Mouse (Mus musculus) forebrain, embryonic 12.5 days (tissue): Measurements from ENCODE around the gene Fblim1. TPM values are rescaled to one million over a fixed set of nuclear protein-coding genes. Genes with fewer than 3 reads are reported as not detected.

Source experiments
- ATAC-seq: fragments of 200-750 bp; cut with Nextera tagmentation; 2 replicates; pipeline ENCODE4 v1.8.0; 2017; ENCODE audit warnings: moderate TSS enrichment; ENCODE audit not compliant: low FRiP score
- H3K27ac ChIP-seq: fragments of 300-500 bp; sonication (generic); 2 replicates; pipeline ENCODE4 v1.5.1; 2016; ENCODE audit warnings: mild to moderate bottlenecking
- H3K27me3 ChIP-seq: fragments of 300-500 bp; sonication (generic); 2 replicates; pipeline ENCODE4 v1.6.1; 2016; ENCODE audit warnings: mild to moderate bottlenecking
- H3K36me3 ChIP-seq: fragments of 300-500 bp; sonication (generic); replicated peaks from 2 replicates; pipeline ENCODE4 v1.6.1; 2016; ENCODE audit warnings: mild to moderate bottlenecking
- H3K4me1 ChIP-seq: fragments of 300-500 bp; sonication (generic); 2 replicates; pipeline ENCODE4 v1.6.1; 2016
- H3K4me2 ChIP-seq: fragments of 300-500 bp; sonication (generic); 2 replicates; pipeline ENCODE4 v1.6.1; 2016; ENCODE audit warnings: mild to moderate bottlenecking, moderate library complexity
- H3K4me3 ChIP-seq: fragments of 300-500 bp; sonication (generic); replicated peaks from 2 replicates; pipeline ENCODE4 v1.5.1; 2016; ENCODE audit warnings: mild to moderate bottlenecking
- H3K9ac ChIP-seq: fragments of 300-500 bp; sonication (generic); 2 replicates; pipeline ENCODE4 v1.6.1; 2016; ENCODE audit warnings: mild to moderate bottlenecking
- H3K9me3 ChIP-seq: fragments of 300-500 bp; sonication (generic); 2 replicates; pipeline ENCODE4 v1.6.1; 2016
- WGBS: fragments of 180-500 bp; shearing (Covaris S2); methylation state at CpG from one replicate; pipeline ENCODE4 v1.1.7; 2016; 5-methylcytosine and 5-hydroxymethylcytosine counted together
- polyA plus RNA-seq: library from polyadenylated mRNA; unstranded; fragments of >200 nt; fragmentation: Nextera tagmentation; extraction: Ambion mirVana; gene quantifications from 2 replicates; pipeline ENCODE4 v1.2.1, GENCODE M21; 2016

The Fblim1 gene
- 17.3 and 19.8 TPM in 2 replicates for polyA plus RNA-seq

DNA sequence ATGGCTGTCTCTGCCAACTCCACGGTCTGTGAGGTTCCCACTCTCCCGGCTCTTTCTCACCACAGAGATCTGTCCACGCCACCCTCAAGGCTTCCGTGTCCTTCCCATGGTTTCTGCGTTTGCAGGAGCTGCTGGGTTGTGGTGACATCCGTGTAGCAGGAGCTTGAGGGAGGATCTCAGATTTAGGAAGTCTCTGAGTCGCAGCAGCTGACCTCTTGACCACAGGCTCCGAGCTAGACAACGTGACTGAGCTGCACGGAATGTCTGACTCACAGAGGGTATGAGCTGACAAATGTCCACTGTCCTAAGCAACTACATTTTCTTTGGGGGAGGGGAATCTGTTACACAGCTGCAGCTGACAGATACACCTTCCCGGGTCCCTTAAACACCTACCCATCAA is at the start of gene Fblim1:
Gene Fblim1 (minus strand): TSS at position 236 of the 400 bp plus-strand sequence.
- ATAC-seq: no peak
- Histone ChIP-seq H3K27ac (no peak within 1 kb of the TSS), H3K4me3 (no peak within 1 kb of the TSS), H3K9me3 (no peaks in the 10 kb centered on the region), H3K9ac (no peak within 1 kb of the TSS), H3K27me3 (peaks cover 14% of the 10 kb centered on the region), H3K4me2 (no peak within 1 kb of the TSS), H3K4me1 (no peaks in the 10 kb centered on the region), H3K36me3 (no peaks in the 10 kb centered on the region)
- WGBS: 88% methylated on average over 11 of the region's 11 CpGs

- Histone ChIP-seq H3K4me1 (peaks cover 5% of the 10 kb centered on the region; the same call in 1 of the 2 replicates), H3K27ac (no peak overlapping the region), H3K9ac (no peak overlapping the region), H3K27me3 (no peaks in the 10 kb centered on the region), H3K36me3 (peaks cover 26% of the 10 kb centered on the region), H3K4me3 (no peak overlapping the region), H3K4me2 (no peak overlapping the region), H3K9me3 (no peaks in the 10 kb centered on the region)
- WGBS: 92% methylated on average over 6 of the region's 6 CpGs
- no peak for ATAC-seq
Observed at GRCm38 (mm10) chr4:141654509-141654908, 48.6 kb upstream of the Fblim1 start.

- H3K27ac ChIP-seq: no peak overlapping the region
Observed at GRCm38 (mm10) chr4:141653813-141654212, 47.9 kb upstream of the Fblim1 start.

GRCm38 (mm10) chr4:141653044-141653443 is 47.1 kb upstream of the Fblim1 start:
- peaks cover 26% of the 10 kb centered on the region for H3K36me3 ChIP-seq

More at GRCm38 (mm10) chr4:141653813-141654212, 47.9 kb upstream of the Fblim1 start:
- WGBS: 94% methylated on average over 13 of the region's 13 CpGs
- no peak overlapping the region for H3K4me2 ChIP-seq
- no peak for ATAC-seq
- peaks cover 12% of the 10 kb centered on the region; the same call in 1 of the 2 replicates for H3K4me1 ChIP-seq
- peaks cover 26% of the 10 kb centered on the region for H3K36me3 ChIP-seq
- H3K4me3 ChIP-seq: no peak overlapping the region
- H3K9me3 ChIP-seq: no peaks in the 10 kb centered on the region
- H3K9ac ChIP-seq: no peak overlapping the region
- no peaks in the 10 kb centered on the region for H3K27me3 ChIP-seq

GRCm38 (mm10) chr4:141651944-141652343 is 46.0 kb upstream of the Fblim1 start:
- no peaks in the 10 kb centered on the region for H3K27me3 ChIP-seq
- H3K36me3 ChIP-seq: peaks cover 23% of the 10 kb centered on the region
- no peak overlapping the region for H3K4me2 ChIP-seq
- H3K4me3 ChIP-seq: no peak overlapping the region
- ATAC-seq: no peak
- H3K27ac ChIP-seq: no peak overlapping the region; the same call in 1 of the 2 replicates
- WGBS: 91% methylated on average over 10 of the region's 10 CpGs
- peaks cover 10% of the 10 kb centered on the region; the same call in 1 of the 2 replicates for H3K4me1 ChIP-seq
- H3K9me3 ChIP-seq: no peaks in the 10 kb centered on the region
- no peak overlapping the region for H3K9ac ChIP-seq

More at GRCm38 (mm10) chr4:141653044-141653443, 47.1 kb upstream of the Fblim1 start:
- no peak overlapping the region for H3K4me3 ChIP-seq
- H3K27ac ChIP-seq: no peak overlapping the region
- peaks cover 13% of the 10 kb centered on the region; the same call in 1 of the 2 replicates for H3K4me1 ChIP-seq
- no peak overlapping the region for H3K4me2 ChIP-seq
- H3K9ac ChIP-seq: no peak overlapping the region
- 93% methylated on average over 8 of the region's 8 CpGs for WGBS
- no peaks in the 10 kb centered on the region for H3K27me3 ChIP-seq
- H3K9me3 ChIP-seq: no peaks in the 10 kb centered on the region
- ATAC-seq: no peak

GRCm38 (mm10) chr4:141651286-141651685 is 45.4 kb upstream of the Fblim1 start:
- ATAC-seq: no peak
- no peaks in the 10 kb centered on the region for H3K9me3 ChIP-seq
- H3K27me3 ChIP-seq: no peaks in the 10 kb centered on the region
- no peak overlapping the region for H3K27ac ChIP-seq
- 96% methylated on average over 6 of the region's 6 CpGs for WGBS
- peaks cover 25% of the 10 kb centered on the region for H3K36me3 ChIP-seq
- H3K4me2 ChIP-seq: no peak overlapping the region
- no peak overlapping the region for H3K4me3 ChIP-seq
- peaks cover 10% of the 10 kb centered on the region; the same call in 1 of the 2 replicates for H3K4me1 ChIP-seq
- no peak overlapping the region for H3K9ac ChIP-seq

DNA sequence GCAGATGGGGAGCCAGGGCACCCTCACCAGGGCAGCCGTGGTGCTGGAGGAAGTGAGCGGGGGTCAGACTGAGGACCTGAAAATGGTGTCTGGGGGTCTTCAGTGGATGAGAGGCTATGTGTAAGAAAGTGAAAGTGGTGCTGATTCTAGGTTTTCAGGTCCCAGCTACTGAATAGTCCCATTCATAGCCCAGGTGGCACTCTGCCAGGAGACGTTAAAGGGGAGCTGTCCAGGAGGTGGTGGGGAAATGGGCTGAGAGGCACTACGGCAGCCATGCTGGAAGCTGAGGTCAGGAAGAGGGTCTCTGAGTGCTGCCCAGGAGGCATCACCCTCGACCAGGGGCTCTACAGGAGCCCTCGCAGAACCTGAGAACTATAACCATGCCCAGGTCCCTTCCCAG is 43.3 kb upstream of the Fblim1 start:
- Histone ChIP-seq H3K27me3 (no peaks in the 10 kb centered on the region), H3K4me1 (peaks cover 10% of the 10 kb centered on the region; the same call in 1 of the 2 replicates), H3K4me3 (no peak overlapping the region), H3K27ac (peak overlapping the region; percentile 48; the same call in 1 of the 2 replicates), H3K36me3 (peaks cover 22% of the 10 kb centered on the region), H3K4me2 (no peak overlapping the region), H3K9ac (no peak overlapping the region), H3K9me3 (no peaks in the 10 kb centered on the region)
- WGBS: 80% methylated on average over 6 of the region's 6 CpGs
- no peak for ATAC-seq

DNA sequence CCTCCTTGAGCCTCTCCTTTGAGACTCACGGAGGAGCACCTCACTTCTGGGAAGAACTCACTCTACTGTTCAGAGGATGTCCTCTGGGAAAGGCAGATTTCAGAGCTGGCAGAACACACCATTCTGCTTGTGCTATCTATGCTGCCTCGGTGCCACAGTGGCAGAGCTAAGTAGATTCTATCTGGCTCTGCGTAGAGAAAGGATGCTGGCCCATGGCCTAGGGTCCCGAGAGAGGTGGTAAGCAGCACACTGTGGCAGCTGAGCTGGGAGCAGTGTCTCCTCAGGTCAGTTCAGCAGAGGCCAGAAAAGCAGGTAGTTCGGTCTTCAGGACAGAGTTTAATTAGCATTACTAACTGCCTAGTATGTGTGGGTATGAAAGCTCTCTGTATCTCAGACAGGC is 42.4 kb upstream of the Fblim1 start:
- Histone ChIP-seq H3K27me3 (no peaks in the 10 kb centered on the region), H3K9ac (no peak overlapping the region), H3K27ac (no peak overlapping the region), H3K4me1 (peaks cover 19% of the 10 kb centered on the region), H3K4me3 (no peak overlapping the region), H3K4me2 (no peak overlapping the region), H3K9me3 (no peaks in the 10 kb centered on the region), H3K36me3 (peaks cover 14% of the 10 kb centered on the region)
- 94% methylated on average over 5 of the region's 5 CpGs for WGBS
- ATAC-seq: no peak

- no peak overlapping the region for H3K27ac ChIP-seq
- no peak overlapping the region for H3K4me3 ChIP-seq
- WGBS: 96% methylated on average over 3 of the region's 3 CpGs
- H3K4me1 ChIP-seq: peaks cover 20% of the 10 kb centered on the region
- no peaks in the 10 kb centered on the region for H3K9me3 ChIP-seq
- H3K36me3 ChIP-seq: peaks cover 11% of the 10 kb centered on the region
- no peak overlapping the region for H3K4me2 ChIP-seq
- ATAC-seq: no peak
- H3K27me3 ChIP-seq: no peaks in the 10 kb centered on the region
- no peak overlapping the region for H3K9ac ChIP-seq
Observed at GRCm38 (mm10) chr4:141647187-141647586, 41.3 kb upstream of the Fblim1 start.

- no peaks in the 10 kb centered on the region for H3K9me3 ChIP-seq
- H3K27me3 ChIP-seq: no peaks in the 10 kb centered on the region
- 95% methylated on average over 8 of the region's 8 CpGs for WGBS
- H3K9ac ChIP-seq: no peak overlapping the region
- peaks cover 15% of the 10 kb centered on the region for H3K36me3 ChIP-seq
- no peak overlapping the region for H3K4me3 ChIP-seq
- no peak overlapping the region for H3K4me2 ChIP-seq
- peaks cover 20% of the 10 kb centered on the region for H3K4me1 ChIP-seq
- ATAC-seq: no peak
- no peak overlapping the region for H3K27ac ChIP-seq
Observed at GRCm38 (mm10) chr4:141645988-141646387, 40.1 kb upstream of the Fblim1 start.

DNA sequence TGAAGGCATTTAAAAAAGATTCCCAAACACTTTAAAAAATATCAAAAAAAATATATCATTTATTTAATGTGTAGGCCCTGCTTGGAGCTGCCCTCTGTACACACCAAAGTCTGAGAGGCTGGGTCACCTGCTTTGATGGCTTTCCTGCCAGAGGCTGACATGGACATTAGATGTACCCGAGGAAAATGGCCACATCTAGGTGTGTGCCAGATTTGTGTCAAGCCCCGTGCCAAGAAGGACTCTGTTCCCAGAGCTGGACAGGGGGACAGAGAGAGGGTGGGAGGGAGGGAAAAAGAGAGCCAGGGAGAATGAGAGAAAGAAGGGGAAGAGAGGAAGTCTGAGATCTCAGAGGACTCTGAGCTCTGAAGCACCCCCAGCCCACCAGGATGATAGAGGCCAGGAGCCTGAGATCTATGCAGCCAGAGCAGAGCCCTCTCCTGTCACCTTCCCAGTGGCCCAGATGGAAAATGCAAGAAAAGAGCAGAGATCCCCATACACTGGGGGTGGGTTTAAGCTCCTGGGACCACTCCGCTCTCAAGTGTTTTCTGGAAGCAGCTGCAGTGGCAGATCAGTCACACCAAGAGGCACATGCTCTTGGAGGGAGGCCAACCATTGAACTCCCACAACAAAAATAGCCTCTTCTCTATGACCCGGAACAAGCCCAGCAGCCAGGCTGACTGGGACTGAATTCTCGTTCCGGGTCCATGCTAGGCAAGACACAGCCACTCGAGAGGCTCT is 37.4 kb upstream of the Fblim1 start:
- Histone ChIP-seq H3K4me2 (no peak overlapping the region), H3K36me3 (peaks cover 33% of the 10 kb centered on the region), H3K9ac (no peak overlapping the region), H3K27me3 (no peaks in the 10 kb centered on the region), H3K4me3 (no peak overlapping the region), H3K27ac (peak overlapping the region; percentile 50; the same call in 1 of the 2 replicates), H3K4me1 (peaks cover 10% of the 10 kb centered on the region), H3K9me3 (no peaks in the 10 kb centered on the region)
- 65% methylated on average over 7 of the region's 7 CpGs for WGBS
- ATAC-seq: no peak

DNA sequence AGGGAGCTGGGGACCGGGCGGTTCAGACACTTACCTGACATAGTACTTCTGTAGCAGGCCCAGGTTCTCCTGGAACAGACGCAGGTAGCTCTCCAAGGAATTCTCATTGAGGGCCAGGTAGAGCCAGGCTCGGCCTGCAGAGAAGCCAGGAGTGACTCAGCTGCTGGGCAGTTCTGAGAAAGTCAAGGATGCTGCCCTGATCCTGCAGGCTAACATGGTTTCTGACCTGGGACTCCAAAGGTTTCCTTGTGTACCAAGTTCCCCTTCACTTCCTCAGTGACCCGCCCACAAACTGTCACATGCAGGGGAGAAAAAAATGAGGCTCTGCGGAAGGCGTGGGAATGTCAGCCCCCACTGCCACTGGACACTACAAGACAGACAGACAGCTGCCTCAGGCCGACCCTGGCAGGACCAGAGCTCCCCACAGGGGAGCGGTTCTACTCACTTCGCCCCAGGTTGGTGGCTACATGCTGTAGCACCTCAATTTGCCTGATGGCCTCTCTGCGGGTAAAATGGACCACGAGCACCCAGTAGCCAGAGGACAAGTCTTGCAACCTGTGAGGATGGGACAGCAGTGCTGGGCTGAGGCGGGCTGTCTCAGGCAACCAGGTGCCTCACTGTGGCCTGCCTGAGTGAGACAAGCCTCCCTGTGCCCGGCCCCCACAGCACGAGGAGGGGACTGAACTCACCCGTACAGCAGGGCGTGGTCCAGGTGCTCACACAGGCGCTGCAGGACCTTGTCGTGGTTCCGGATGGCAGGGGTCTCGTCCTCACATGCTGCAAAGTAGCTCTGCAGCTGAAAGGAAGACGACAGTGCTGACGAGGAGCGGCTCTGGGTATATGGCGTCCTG is 36.3 kb upstream of the Fblim1 start:
- Histone ChIP-seq H3K4me3 (no peak overlapping the region), H3K27me3 (no peaks in the 10 kb centered on the region), H3K36me3 (peaks cover 44% of the 10 kb centered on the region), H3K27ac (no peak overlapping the region), H3K9ac (no peak overlapping the region), H3K4me2 (no peak overlapping the region), H3K9me3 (no peaks in the 10 kb centered on the region), H3K4me1 (peaks cover 10% of the 10 kb centered on the region)
- WGBS: 91% methylated on average over 25 of the region's 25 CpGs
- no peak for ATAC-seq
